Mouse (Mus musculus): Measurements from ENCODE around the gene Asb11. TPM values are rescaled to one million over a fixed set of nuclear protein-coding genes. Genes with fewer than 3 reads are reported as not detected.

Asb11 gene
- polyA plus RNA-seq, 1 experiment from 2014 or later = 0.12 TPM

DNA sequence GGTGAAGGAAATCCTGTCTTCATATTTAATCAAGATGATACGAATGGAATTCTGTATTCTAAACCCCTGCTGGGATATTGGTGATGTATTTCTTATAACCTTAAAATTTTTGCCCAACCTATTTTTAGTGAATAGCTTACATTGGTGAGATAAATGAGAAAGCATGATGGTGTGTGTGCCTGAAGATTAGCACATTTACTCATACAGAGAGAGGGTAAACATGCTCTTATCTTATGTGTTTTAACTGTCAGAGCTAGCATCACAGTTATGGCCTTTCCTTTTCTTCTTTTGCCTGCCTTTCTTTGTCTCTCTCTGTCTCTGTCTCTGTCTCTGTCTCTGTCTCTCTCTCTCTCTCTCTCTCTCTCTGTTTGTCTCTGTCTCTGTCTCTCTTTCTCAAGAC lies 12.0 kb upstream of the Asb11 start:
- 56% methylated on average over 1 of the region's 1 CpGs for WGBS (ENCODE audit: insufficient replicate concordance)
- Histone ChIP-seq H3K4me1 (ENCODE audit: insufficient read depth) (peaks cover 11% of the 10 kb centered on the region; the same call in 1 of the 2 replicates), H3K27ac (ENCODE audit: low read depth) (no peak overlapping the region), H3K9ac (replicated peaks) (no peak overlapping the region), H3K9me3 (ENCODE audit: low read length) (no peaks in the 10 kb centered on the region), H3K4me2 (ENCODE audit: low read depth, low read length) (peak overlapping the region; percentile 40), H3K36me3 (replicated peaks; ENCODE audit: insufficient read depth, low read length) (peaks cover 20% of the 10 kb centered on the region), H3K4me3 (ENCODE audit: low read depth, low read length) (no peak overlapping the region), H3K27me3 (ENCODE audit: insufficient read depth, low read length) (no peaks in the 10 kb centered on the region)
- TF ChIP-seq CTCF (IDR thresholded peaks at IDR 0.05; ENCODE audit: low read depth) (no peak), EP300 (IDR thresholded peaks at IDR 0.05; ENCODE audit: low read depth) (peak; percentile 85)
- no peak for DNase-seq
- ATAC-seq = peak; percentile 69

- 72% methylated on average over 4 of the region's 4 CpGs for WGBS (ENCODE audit: insufficient replicate concordance)
- no peak overlapping the region for H3K9ac ChIP-seq (replicated peaks)
- H3K27ac ChIP-seq (ENCODE audit: low read depth) = no peak overlapping the region
- H3K27me3 ChIP-seq (ENCODE audit: insufficient read depth, low read length) = no peaks in the 10 kb centered on the region
- no peak overlapping the region for H3K4me3 ChIP-seq (ENCODE audit: low read depth, low read length)
- peaks cover 30% of the 10 kb centered on the region for H3K36me3 ChIP-seq (replicated peaks; ENCODE audit: insufficient read depth, low read length)
- DNase-seq (no peak), ATAC-seq (no peak)
- no peaks in the 10 kb centered on the region for H3K9me3 ChIP-seq (ENCODE audit: low read length)
- no peaks in the 10 kb centered on the region for H3K4me1 ChIP-seq (ENCODE audit: insufficient read depth)
- no peak overlapping the region for H3K4me2 ChIP-seq (ENCODE audit: low read depth, low read length)
- TF ChIP-seq CTCF (IDR thresholded peaks at IDR 0.05; ENCODE audit: low read depth) (no peak), EP300 (IDR thresholded peaks at IDR 0.05; ENCODE audit: low read depth) (no peak)
Measured at GRCm38 (mm10) chrX:164427295-164427694, 9.5 kb upstream of the Asb11 start.

DNA sequence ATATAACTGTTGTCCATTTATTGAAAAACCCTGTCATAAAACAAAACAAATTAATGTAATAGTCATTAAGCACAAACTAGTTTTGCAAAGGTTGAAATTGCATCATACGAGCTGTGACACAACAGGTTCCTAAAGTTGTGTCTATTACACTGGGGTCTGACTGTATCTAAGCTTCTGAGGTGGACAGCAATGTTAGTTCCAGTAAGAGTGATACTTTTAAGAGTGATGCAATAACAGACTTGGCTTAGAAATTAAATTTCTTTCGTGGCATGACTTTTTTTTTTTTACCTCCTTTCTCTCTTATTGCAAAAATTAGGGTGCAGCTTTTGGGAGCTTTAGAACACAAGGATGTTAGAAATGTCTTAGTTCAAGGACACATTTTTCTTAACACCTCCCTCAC lies 8.6 kb upstream of the Asb11 start:
- H3K4me1 ChIP-seq (ENCODE audit: insufficient read depth) = no peaks in the 10 kb centered on the region
- no peaks in the 10 kb centered on the region for H3K9me3 ChIP-seq (ENCODE audit: low read length)
- H3K4me2 ChIP-seq (ENCODE audit: low read depth, low read length) = no peak overlapping the region
- H3K36me3 ChIP-seq (replicated peaks; ENCODE audit: insufficient read depth, low read length) = peaks cover 22% of the 10 kb centered on the region; the same call in 1 of the 2 replicates
- no peaks in the 10 kb centered on the region for H3K27me3 ChIP-seq (ENCODE audit: insufficient read depth, low read length)
- 80% methylated on average over 2 of the region's 2 CpGs for WGBS (ENCODE audit: insufficient replicate concordance)
- no peak overlapping the region for H3K27ac ChIP-seq (ENCODE audit: low read depth)
- no peak overlapping the region for H3K9ac ChIP-seq (replicated peaks)
- DNase-seq (no peak), ATAC-seq (no peak)
- H3K4me3 ChIP-seq (ENCODE audit: low read depth, low read length) = no peak overlapping the region
- no peak for TF ChIP-seq EP300 (IDR thresholded peaks at IDR 0.05; ENCODE audit: low read depth)
- TF ChIP-seq CTCF (IDR thresholded peaks at IDR 0.05; ENCODE audit: low read depth) = no peak

- ATAC-seq = no peak
- DNase-seq = no peak
- Histone ChIP-seq H3K9me3 (ENCODE audit: low read length) (no peaks in the 10 kb centered on the region), H3K36me3 (replicated peaks; ENCODE audit: insufficient read depth, low read length) (peaks cover 17% of the 10 kb centered on the region; the same call in 1 of the 2 replicates), H3K27me3 (ENCODE audit: insufficient read depth, low read length) (no peaks in the 10 kb centered on the region), H3K4me1 (ENCODE audit: insufficient read depth) (no peaks in the 10 kb centered on the region), H3K27ac (ENCODE audit: low read depth) (no peak overlapping the region), H3K4me2 (ENCODE audit: low read depth, low read length) (no peak overlapping the region), H3K4me3 (ENCODE audit: low read depth, low read length) (no peak overlapping the region), H3K9ac (replicated peaks) (no peak overlapping the region)
- 67% methylated on average over 6 of the region's 6 CpGs for WGBS (ENCODE audit: insufficient replicate concordance)
- no peak for TF ChIP-seq EP300 (IDR thresholded peaks at IDR 0.05; ENCODE audit: low read depth)
- TF ChIP-seq CTCF (IDR thresholded peaks at IDR 0.05; ENCODE audit: low read depth) = no peak
Measured at GRCm38 (mm10) chrX:164430621-164431020, 6.2 kb upstream of the Asb11 start.

- DNase-seq (no peak), ATAC-seq (0 out of 2 replicates have a peak, but pooled peaks have one; percentile 13)
- no peaks in the 10 kb centered on the region for H3K9me3 ChIP-seq (ENCODE audit: low read length)
- H3K9ac ChIP-seq (replicated peaks) = no peak overlapping the region
- 61% methylated on average over 2 of the region's 2 CpGs for WGBS (ENCODE audit: insufficient replicate concordance)
- H3K27ac ChIP-seq (ENCODE audit: low read depth) = no peak overlapping the region
- H3K4me1 ChIP-seq (ENCODE audit: insufficient read depth) = no peaks in the 10 kb centered on the region
- no peak overlapping the region for H3K4me3 ChIP-seq (ENCODE audit: low read depth, low read length)
- H3K27me3 ChIP-seq (ENCODE audit: insufficient read depth, low read length) = no peaks in the 10 kb centered on the region
- no peak overlapping the region for H3K4me2 ChIP-seq (ENCODE audit: low read depth, low read length)
- TF ChIP-seq CTCF (IDR thresholded peaks at IDR 0.05; ENCODE audit: low read depth) (no peak), EP300 (IDR thresholded peaks at IDR 0.05; ENCODE audit: low read depth) (no peak)
- H3K36me3 ChIP-seq (replicated peaks; ENCODE audit: insufficient read depth, low read length) = peaks cover 17% of the 10 kb centered on the region; the same call in 1 of the 2 replicates
Measured at GRCm38 (mm10) chrX:164431133-164431532, 5.7 kb upstream of the Asb11 start.

- Histone ChIP-seq H3K4me3 (ENCODE audit: low read depth, low read length) (no peak overlapping the region), H3K36me3 (replicated peaks; ENCODE audit: insufficient read depth, low read length) (peaks cover 17% of the 10 kb centered on the region; the same call in 1 of the 2 replicates), H3K27ac (ENCODE audit: low read depth) (no peak overlapping the region), H3K4me2 (ENCODE audit: low read depth, low read length) (no peak overlapping the region), H3K4me1 (ENCODE audit: insufficient read depth) (no peaks in the 10 kb centered on the region), H3K27me3 (ENCODE audit: insufficient read depth, low read length) (no peaks in the 10 kb centered on the region), H3K9ac (replicated peaks) (no peak overlapping the region), H3K9me3 (ENCODE audit: low read length) (no peaks in the 10 kb centered on the region)
- WGBS (ENCODE audit: insufficient replicate concordance) = 61% methylated on average over 6 of the region's 6 CpGs
- DNase-seq (no peak), ATAC-seq (no peak)
- TF ChIP-seq CTCF (IDR thresholded peaks at IDR 0.05; ENCODE audit: low read depth) (no peak), EP300 (IDR thresholded peaks at IDR 0.05; ENCODE audit: low read depth) (no peak)
Measured at GRCm38 (mm10) chrX:164431541-164431940, 5.3 kb upstream of the Asb11 start.

DNA sequence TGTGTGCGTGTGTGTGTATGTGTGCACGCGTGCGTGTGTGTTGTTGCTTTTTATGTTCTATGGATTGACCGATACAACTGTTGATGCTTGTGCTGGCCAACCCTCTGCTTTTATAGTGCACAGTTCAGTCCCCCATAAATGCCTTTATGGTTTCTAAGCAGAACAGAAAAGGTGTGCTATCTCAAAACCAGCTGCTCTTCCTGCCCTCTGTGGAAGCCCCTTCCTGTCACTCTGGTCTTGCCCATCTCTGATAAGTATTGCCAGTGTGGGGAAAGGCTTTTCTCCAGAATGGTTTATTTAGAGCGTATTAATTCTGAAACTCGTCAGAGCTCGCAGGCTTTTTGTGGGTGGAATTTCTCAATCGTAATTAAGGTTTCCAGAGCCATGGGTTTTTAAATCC lies 4.1 kb upstream of the Asb11 start:
- no peaks in the 10 kb centered on the region for H3K9me3 ChIP-seq (ENCODE audit: low read length)
- H3K4me3 ChIP-seq (ENCODE audit: low read depth, low read length) = no peak overlapping the region
- H3K4me2 ChIP-seq (ENCODE audit: low read depth, low read length) = no peak overlapping the region
- no peaks in the 10 kb centered on the region for H3K4me1 ChIP-seq (ENCODE audit: insufficient read depth)
- WGBS (ENCODE audit: insufficient replicate concordance) = 78% methylated on average over 9 of the region's 9 CpGs
- H3K36me3 ChIP-seq (replicated peaks; ENCODE audit: insufficient read depth, low read length) = peaks cover 15% of the 10 kb centered on the region; the same call in 1 of the 2 replicates
- TF ChIP-seq CTCF (IDR thresholded peaks at IDR 0.05; ENCODE audit: low read depth) = no peak
- no peak for TF ChIP-seq EP300 (IDR thresholded peaks at IDR 0.05; ENCODE audit: low read depth)
- H3K9ac ChIP-seq (replicated peaks) = no peak overlapping the region
- H3K27me3 ChIP-seq (ENCODE audit: insufficient read depth, low read length) = no peaks in the 10 kb centered on the region
- H3K27ac ChIP-seq (ENCODE audit: low read depth) = no peak overlapping the region
- ATAC-seq (no peak), DNase-seq (no peak)
